Mouse (Mus musculus) hindbrain, embryonic 10.5 days (tissue): ENCODE data around the gene Nup54. TPM values are rescaled to one million over a fixed set of nuclear protein-coding genes. Genes with fewer than 3 reads are reported as not detected.

ENCODE experiments used
- DNase-seq: peaks from one replicate; pipeline ENCODE4 v3.0.0-alpha.2; 2017; ENCODE audit warnings: low spot score
- H3K27ac ChIP-seq: fragments of 300-500 bp; sonication (generic); 2 replicates; pipeline ENCODE4 v1.5.1; 2016; ENCODE audit warnings: mild to moderate bottlenecking, moderate library complexity
- H3K27me3 ChIP-seq: fragments of 300-500 bp; sonication (generic); 2 replicates; pipeline ENCODE4 v1.6.1; 2016; ENCODE audit warnings: mild to moderate bottlenecking; ENCODE audit not compliant: poor library complexity, insufficient read depth, severe bottlenecking
- H3K36me3 ChIP-seq: fragments of 300-500 bp; sonication (generic); 2 replicates; pipeline ENCODE4 v1.6.1; 2016; ENCODE audit warnings: mild to moderate bottlenecking, moderate library complexity
- H3K4me1 ChIP-seq: fragments of 300-500 bp; sonication (generic); replicated peaks from 2 replicates; pipeline ENCODE4 v1.6.1; 2016; ENCODE audit warnings: mild to moderate bottlenecking
- H3K4me3 ChIP-seq: fragments of 300-500 bp; sonication (generic); 2 replicates; pipeline ENCODE4 v1.5.1; 2016; ENCODE audit warnings: mild to moderate bottlenecking, moderate library complexity
- H3K9me3 ChIP-seq: fragments of 300-500 bp; sonication (generic); 2 replicates; pipeline ENCODE4 v1.6.1; 2016; ENCODE audit warnings: mild to moderate bottlenecking, moderate library complexity
- WGBS: fragments of 180-500 bp; shearing (Covaris S2); methylation state at CpG from one replicate; pipeline ENCODE4 v1.1.7; 2016; 5-methylcytosine and 5-hydroxymethylcytosine counted together
- polyA plus RNA-seq: library from polyadenylated mRNA; unstranded; fragments of >200 nt; fragmentation: Nextera tagmentation; extraction: Ambion mirVana; gene quantifications from 2 replicates; pipeline ENCODE4 v1.2.1, GENCODE M21; 2016

The Nup54 gene
- polyA plus RNA-seq, 1 experiment from 2014 or later = 52.7 TPM

GRCm38 (mm10) chr5:92386102-92386501, 48.9 kb downstream of the Nup54 start:
- WGBS = 89% methylated on average over 5 of the region's 5 CpGs
- no peak for DNase-seq
- Histone ChIP-seq H3K27ac (no peak overlapping the region), H3K27me3 (peaks cover 14% of the 10 kb centered on the region), H3K9me3 (no peaks in the 10 kb centered on the region), H3K36me3 (no peaks in the 10 kb centered on the region), H3K4me1 (peaks cover 13% of the 10 kb centered on the region; the same call in 1 of the 2 replicates), H3K4me3 (no peak overlapping the region)

- Histone ChIP-seq H3K4me3 (no peak overlapping the region), H3K27ac (no peak overlapping the region), H3K9me3 (no peaks in the 10 kb centered on the region), H3K36me3 (no peaks in the 10 kb centered on the region), H3K27me3 (peaks cover 2% of the 10 kb centered on the region), H3K4me1 (peaks cover 13% of the 10 kb centered on the region; the same call in 1 of the 2 replicates)
- no peak for DNase-seq
- 48% methylated on average over 7 of the region's 7 CpGs for WGBS
Measured at GRCm38 (mm10) chr5:92384855-92385254, 50.2 kb downstream of the Nup54 start.

- no peaks in the 10 kb centered on the region for H3K36me3 ChIP-seq
- no peak overlapping the region for H3K4me3 ChIP-seq
- peak; percentile 61 for DNase-seq
- H3K27ac ChIP-seq = 0 out of 2 replicates have a peak overlapping the region, but pooled peaks have one; percentile 40
- peaks cover 13% of the 10 kb centered on the region; the same call in 1 of the 2 replicates for H3K4me1 ChIP-seq
- no peaks in the 10 kb centered on the region for H3K9me3 ChIP-seq
- H3K27me3 ChIP-seq = no peaks in the 10 kb centered on the region
- WGBS = 45% methylated on average over 7 of the region's 7 CpGs
Measured at GRCm38 (mm10) chr5:92383747-92384146, 51.3 kb downstream of the Nup54 start.

- Histone ChIP-seq H3K9me3 (no peaks in the 10 kb centered on the region), H3K27ac (no peak overlapping the region), H3K4me3 (no peak overlapping the region), H3K27me3 (no peaks in the 10 kb centered on the region), H3K36me3 (no peaks in the 10 kb centered on the region), H3K4me1 (peaks cover 10% of the 10 kb centered on the region; the same call in 1 of the 2 replicates)
- no peak for DNase-seq
- WGBS = 67% methylated on average over 9 of the region's 9 CpGs
Measured at GRCm38 (mm10) chr5:92382349-92382679, 52.7 kb downstream of the Nup54 start.

GRCm38 (mm10) chr5:92381550-92382348, 53.3 kb downstream of the Nup54 start:
- H3K27ac ChIP-seq = no peak overlapping the region
- peak; percentile 73 for DNase-seq
- H3K36me3 ChIP-seq = no peaks in the 10 kb centered on the region
- H3K9me3 ChIP-seq = no peaks in the 10 kb centered on the region
- peaks cover 16% of the 10 kb centered on the region for H3K4me1 ChIP-seq
- WGBS = 42% methylated on average over 12 of the region's 12 CpGs
- H3K4me3 ChIP-seq = no peak overlapping the region
- H3K27me3 ChIP-seq = no peaks in the 10 kb centered on the region

GRCm38 (mm10) chr5:92376795-92377405, 58.1 kb downstream of the Nup54 start:
- H3K36me3 ChIP-seq = no peaks in the 10 kb centered on the region
- no peak overlapping the region for H3K4me3 ChIP-seq
- no peak overlapping the region for H3K27ac ChIP-seq
- peaks cover 12% of the 10 kb centered on the region for H3K4me1 ChIP-seq
- no peaks in the 10 kb centered on the region for H3K27me3 ChIP-seq
- WGBS = 58% methylated on average over 13 of the region's 13 CpGs
- DNase-seq = no peak
- H3K9me3 ChIP-seq = no peaks in the 10 kb centered on the region

- H3K9me3 ChIP-seq = no peaks in the 10 kb centered on the region
- no peak overlapping the region for H3K4me3 ChIP-seq
- 89% methylated on average over 17 of the region's 17 CpGs for WGBS
- H3K27me3 ChIP-seq = no peaks in the 10 kb centered on the region
- no peak overlapping the region for H3K27ac ChIP-seq
- peaks cover 17% of the 10 kb centered on the region for H3K4me1 ChIP-seq
- no peak for DNase-seq
- H3K36me3 ChIP-seq = no peaks in the 10 kb centered on the region
Measured at GRCm38 (mm10) chr5:92375368-92375767, 59.7 kb downstream of the Nup54 start.

- DNase-seq = no peak
- Histone ChIP-seq H3K36me3 (no peaks in the 10 kb centered on the region), H3K4me1 (peaks cover 17% of the 10 kb centered on the region), H3K4me3 (no peak overlapping the region), H3K9me3 (no peaks in the 10 kb centered on the region), H3K27ac (no peak overlapping the region), H3K27me3 (no peaks in the 10 kb centered on the region)
- 78% methylated on average over 6 of the region's 6 CpGs for WGBS
Measured at GRCm38 (mm10) chr5:92374721-92375142, 60.3 kb downstream of the Nup54 start.

- no peaks in the 10 kb centered on the region for H3K36me3 ChIP-seq
- H3K4me3 ChIP-seq = no peak overlapping the region
- H3K27ac ChIP-seq = no peak overlapping the region
- no peaks in the 10 kb centered on the region for H3K9me3 ChIP-seq
- H3K4me1 ChIP-seq = peaks cover 17% of the 10 kb centered on the region
- 81% methylated on average over 2 of the region's 2 CpGs for WGBS
- no peaks in the 10 kb centered on the region for H3K27me3 ChIP-seq
- no peak for DNase-seq
Measured at GRCm38 (mm10) chr5:92372605-92373004, 62.4 kb downstream of the Nup54 start.

GRCm38 (mm10) chr5:92371361-92371976, 63.5 kb downstream of the Nup54 start:
- no peaks in the 10 kb centered on the region for H3K27me3 ChIP-seq
- 0 out of 2 replicates have a peak, but pooled peaks cover 9% of the 10 kb centered on the region for H3K4me1 ChIP-seq
- 0 out of 2 replicates have a peak overlapping the region, but pooled peaks have one; percentile 23 for H3K27ac ChIP-seq
- no peaks in the 10 kb centered on the region for H3K9me3 ChIP-seq
- 75% methylated on average over 14 of the region's 14 CpGs for WGBS
- H3K4me3 ChIP-seq = no peak overlapping the region
- DNase-seq = no peak
- no peaks in the 10 kb centered on the region for H3K36me3 ChIP-seq

GRCm38 (mm10) chr5:92370891-92371290, 64.1 kb downstream of the Nup54 start:
- no peak for DNase-seq
- Histone ChIP-seq H3K4me3 (no peak overlapping the region), H3K27ac (0 out of 2 replicates have a peak overlapping the region, but pooled peaks have one; percentile 23), H3K27me3 (no peaks in the 10 kb centered on the region), H3K36me3 (no peaks in the 10 kb centered on the region), H3K9me3 (no peaks in the 10 kb centered on the region), H3K4me1 (0 out of 2 replicates have a peak, but pooled peaks cover 7% of the 10 kb centered on the region)
- 89% methylated on average over 6 of the region's 6 CpGs for WGBS

- H3K27ac ChIP-seq = no peak overlapping the region
- H3K27me3 ChIP-seq = no peaks in the 10 kb centered on the region
- H3K9me3 ChIP-seq = no peaks in the 10 kb centered on the region
- H3K4me3 ChIP-seq = no peak overlapping the region
- H3K4me1 ChIP-seq = 0 out of 2 replicates have a peak, but pooled peaks cover 5% of the 10 kb centered on the region
- no peak for DNase-seq
- H3K36me3 ChIP-seq = no peaks in the 10 kb centered on the region
- WGBS = 87% methylated on average over 6 of the region's 6 CpGs
Measured at GRCm38 (mm10) chr5:92370392-92370791, 64.6 kb downstream of the Nup54 start.
